Mouse (Mus musculus) heart, postnatal 4 days (tissue): ENCODE measurements around the gene Nipsnap2. TPM values are rescaled to one million over a fixed set of nuclear protein-coding genes. Genes with fewer than 3 reads are reported as not detected.
"Not testable (repeated sequence)": the region's sequence is repeated elsewhere in the genome, so short reads cannot be mapped to it uniquely, and the experiment has no call there.

ENCODE experiments used
- DNase-seq: peaks from one replicate; pipeline ENCODE4 v3.0.0; 2021
- total RNA-seq, 2 experiments: library from RNA; stranded (reverse); gene quantifications; 2 replicates each; pipeline ENCODE4 v1.2.3; 2021

Nipsnap2 gene
- total RNA-seq, 2 experiments from 2014 or later: 478 to 526 TPM

DNA sequence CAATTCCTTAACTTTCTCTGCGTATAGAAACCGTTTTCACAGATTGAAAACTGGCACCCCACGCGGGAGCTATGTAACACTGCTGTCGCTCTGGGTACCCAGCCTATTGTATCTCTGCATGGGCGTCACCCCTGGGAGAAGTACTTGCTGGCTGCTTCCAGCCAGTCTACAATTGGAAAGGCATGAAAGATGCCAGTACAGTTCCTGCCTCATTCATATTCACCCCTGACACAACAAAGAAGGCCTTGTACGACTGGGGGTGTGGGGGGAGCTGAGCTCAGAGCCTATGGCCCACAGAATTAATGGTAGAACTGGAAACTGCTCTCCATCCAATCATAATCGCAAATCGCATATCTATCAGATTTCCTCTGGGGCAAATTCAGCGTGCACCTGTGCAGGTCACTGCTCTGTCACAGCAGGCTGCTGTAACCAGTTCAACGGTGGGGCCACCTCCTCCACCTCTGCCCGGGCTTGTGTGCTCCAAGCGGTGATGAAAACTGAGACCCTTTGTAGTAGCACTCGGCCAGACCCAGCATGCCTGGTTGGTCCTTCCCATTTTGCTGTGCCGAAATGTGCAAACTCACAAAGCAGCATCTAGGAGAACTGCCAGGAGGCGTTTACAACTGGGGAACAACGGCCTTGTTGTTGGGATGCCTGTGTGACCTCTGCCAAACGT, 37.1 kb downstream of the Nipsnap2 start:
- no peak for DNase-seq

DNA sequence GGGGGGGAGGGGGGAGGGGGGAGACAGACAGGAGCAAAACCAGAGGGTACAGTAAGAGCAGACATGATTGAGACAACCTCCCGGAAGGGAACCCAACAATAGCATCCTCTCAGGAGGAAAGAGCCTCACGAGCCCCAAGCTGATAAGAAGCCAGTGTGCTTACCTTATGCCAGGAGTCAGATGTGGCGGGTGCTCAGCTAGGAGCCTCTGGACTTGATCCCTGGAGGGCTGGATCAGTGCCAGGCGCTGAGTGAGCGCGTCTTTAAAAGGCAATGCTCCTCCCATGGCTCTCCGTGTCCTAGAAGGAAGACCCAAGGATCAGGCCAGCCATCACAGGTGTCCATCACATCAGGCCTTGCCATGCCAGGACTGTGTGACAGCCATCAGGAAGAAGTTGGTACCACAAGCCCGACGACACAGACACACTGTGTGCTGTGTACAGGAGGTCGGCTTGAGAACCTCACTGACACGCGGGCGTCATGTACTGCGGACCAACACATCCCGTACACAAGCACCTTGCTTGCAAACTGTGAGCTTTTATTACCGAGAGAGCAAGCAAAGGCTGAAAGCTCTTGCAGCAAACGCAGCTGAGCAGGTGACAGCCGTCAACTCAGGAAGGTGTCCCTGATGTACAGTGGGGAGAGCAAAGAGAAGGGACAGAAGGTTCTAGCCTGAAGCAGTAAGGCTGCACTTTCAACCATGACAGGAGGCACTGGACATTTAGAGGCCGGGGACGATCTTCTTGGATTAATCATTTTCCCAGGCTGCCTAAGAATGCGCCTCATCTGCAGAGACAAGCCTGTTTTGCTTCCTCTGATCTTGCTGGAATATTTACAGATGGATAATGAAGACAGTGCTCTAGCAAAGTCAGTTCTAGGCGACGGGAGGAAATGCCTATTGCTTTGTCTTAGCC, 45.8 kb downstream of the Nipsnap2 start:
- DNase-seq: peak; percentile 20

DNA sequence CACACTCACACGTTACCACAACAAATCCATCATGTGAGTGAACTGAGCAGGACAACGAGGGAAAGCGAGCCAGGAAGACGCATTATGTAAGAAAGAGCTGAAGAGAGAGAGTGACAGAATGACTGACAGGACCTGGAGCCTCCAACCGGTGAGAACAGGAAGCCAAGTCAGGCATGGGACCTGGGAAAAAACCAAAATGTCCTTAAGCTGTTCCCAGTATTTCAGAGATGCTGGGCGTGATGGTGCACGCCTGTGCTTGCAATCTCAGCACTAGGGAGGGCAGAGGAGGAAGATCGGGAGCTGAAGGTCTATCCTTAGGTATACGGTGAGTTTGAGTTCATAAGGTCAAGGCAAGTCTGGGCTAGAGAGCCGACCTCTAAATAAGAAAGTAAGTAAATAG, 47.6 kb downstream of the Nipsnap2 start:
- no peak for DNase-seq

DNA sequence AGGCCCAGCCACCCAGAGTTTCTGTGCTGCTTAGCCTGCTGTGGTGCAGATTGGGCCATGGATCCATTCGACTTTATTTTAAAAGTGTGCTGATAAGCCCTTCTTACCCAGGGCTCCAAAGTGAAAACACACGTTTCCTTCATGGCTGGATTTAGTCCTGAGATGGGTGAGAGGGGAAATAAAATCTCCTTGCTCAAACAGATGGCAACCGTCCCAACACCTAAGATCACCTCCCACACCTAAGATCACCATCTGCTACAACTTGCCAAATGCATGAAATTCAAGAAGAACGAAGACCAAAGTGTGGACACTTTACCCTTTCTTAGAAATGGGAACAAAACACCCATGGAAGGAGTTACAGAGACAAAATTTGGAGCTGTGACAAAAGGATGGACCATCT, 48.5 kb downstream of the Nipsnap2 start:
- not testable (repeated sequence) for DNase-seq

DNA sequence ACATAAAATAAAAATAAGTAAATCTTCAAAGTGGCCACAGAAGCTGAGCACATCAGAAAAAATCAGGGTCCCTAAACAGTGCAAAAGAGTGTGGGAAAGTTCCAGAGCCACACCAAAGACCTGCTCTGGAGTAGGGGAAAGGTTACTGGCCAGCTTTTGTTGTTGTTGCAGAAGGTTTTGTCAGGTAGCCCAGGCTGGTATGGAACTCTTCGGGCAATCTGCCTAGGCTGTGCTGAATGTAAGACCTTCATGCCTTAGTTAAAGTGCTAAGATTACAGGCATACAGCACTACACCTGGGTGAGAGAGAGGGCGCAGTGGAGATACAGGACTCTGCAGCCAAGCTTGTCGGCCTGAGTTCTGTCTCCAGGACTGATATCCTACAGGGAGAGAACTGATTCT, 49.8 kb downstream of the Nipsnap2 start:
- no peak for DNase-seq

DNA sequence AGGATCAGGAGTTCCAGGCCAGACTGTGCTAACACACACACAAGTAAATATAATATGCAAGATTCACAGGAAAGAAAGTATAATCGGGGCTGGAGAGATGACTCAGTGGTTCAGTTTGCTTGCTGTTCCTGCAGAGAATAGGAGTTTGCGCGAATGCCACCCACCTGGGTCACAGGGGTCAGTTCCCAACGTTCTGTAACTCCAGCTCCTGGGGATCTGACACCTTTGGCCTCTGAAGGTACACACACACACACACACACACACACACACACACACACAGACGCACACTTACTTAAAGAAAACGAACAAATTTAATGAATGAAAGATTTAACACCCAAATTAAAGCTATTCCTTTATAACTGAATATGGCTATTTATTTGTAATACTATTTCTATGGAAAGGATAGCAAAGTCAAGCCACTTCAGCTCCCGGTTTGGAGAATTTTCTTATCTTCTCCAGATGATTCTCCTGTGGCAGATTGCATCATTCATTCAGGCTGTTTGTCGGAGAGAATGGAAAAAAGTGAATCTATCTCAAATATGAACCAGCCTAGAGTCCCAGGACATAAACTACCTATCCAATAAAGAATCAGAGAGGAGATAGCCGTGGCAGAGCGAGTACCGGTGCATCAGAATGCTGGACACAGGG, 53.6 kb downstream of the Nipsnap2 start:
- no peak for DNase-seq

DNA sequence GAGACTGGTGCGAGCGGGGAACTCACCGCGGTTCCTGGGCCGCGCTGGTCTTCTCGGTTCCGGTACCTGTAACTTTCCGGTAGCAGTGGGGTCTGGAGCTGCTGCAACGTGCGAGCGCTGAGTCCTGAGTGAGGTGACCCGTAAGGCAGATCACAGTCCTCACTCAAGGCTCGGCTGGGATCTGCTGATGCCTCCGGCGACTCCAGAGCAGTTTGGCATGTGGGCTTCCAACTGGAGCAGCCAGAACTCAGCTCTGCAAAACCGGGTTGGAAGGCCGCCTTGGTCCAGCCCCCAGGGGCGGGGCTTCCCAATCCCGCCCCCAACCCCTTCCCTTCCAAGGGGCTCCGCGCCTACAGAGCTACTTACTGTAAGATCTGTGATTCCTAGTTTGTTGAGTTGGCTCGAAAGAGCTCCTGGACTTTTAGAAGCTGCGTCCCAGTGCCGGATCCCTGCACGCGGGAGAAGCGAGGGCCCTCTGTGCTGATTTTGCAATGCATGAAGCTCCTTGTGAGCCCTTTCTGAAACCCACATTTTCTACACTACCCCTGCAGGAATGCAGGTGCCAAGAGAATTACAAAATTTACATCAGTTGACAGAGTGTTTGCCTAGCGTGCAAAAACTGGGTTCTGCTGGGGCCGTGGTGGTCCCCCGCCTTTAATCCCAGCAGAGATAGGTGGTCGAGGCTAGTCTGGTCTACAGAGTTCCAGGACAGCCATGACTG, 54.3 kb downstream of the Nipsnap2 start:
- peak; percentile 82 for DNase-seq

DNA sequence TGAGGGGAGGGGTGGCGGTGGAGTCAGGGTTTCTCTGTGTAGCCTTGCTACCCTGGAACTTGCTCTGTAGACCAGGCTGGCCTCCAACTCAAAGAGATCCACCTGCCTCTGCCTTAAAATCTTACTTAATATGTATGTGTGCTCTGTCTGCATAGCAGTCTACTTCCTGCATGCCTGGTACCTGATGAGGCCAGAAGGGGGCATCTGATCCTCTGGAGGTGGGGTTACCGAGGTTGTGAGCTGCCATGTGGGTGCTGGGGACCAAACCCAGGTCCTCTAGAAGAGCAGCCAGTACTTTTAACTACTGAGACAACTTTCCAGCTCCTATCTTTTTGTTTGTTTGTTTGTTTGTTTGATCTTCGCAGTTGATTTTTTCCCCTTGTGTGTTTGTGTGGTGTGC, 55.3 kb downstream of the Nipsnap2 start:
- no peak for DNase-seq

DNA sequence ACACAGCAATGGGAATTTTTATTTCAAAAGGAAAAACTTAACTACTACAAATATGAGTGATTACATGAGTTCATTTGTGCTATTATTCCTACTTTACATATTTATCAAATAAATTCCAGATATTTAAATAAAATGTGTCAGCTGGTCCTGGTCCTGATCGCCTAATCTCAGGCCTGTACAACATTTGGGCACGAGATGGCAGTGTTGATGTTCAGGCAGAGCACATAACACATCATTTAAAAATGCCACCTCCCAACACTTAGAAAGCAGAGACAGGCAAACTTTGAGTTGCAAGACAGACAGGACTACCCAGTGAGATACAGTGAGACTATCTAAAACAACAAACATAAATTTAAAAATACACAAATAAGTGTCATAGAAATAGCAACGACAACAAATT, 57.3 kb downstream of the Nipsnap2 start:
- DNase-seq: no peak

DNA sequence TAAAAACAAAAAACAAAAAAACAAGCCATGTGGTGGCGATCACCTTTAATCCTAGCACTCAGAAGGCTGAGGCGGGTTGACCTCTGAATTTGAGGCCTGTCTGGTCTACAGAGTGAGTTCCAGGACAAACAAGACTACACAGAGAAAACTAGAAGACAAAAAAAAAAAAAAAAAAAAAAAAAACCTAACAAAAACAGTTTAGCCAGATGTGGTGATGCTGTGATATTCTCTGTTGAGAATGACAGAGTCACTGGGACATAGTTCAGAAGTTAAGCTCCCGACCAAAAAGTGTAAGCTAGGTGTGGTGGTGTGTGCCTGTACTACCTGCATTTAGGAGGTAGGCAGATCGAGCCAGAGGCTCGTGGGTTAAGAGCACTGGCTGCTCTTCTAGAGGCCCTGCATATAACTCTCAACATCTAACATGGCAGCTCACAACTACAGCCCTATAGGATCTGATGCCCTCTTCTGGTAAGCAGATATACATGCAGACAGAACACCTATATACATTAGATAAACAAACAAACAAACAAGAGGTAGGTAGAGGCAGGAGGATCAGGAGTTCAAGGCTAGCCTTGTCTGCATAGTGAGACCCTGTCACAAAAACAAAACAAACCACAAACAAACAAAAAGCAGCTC, 60.5 kb downstream of the Nipsnap2 start:
- no peak for DNase-seq

DNA sequence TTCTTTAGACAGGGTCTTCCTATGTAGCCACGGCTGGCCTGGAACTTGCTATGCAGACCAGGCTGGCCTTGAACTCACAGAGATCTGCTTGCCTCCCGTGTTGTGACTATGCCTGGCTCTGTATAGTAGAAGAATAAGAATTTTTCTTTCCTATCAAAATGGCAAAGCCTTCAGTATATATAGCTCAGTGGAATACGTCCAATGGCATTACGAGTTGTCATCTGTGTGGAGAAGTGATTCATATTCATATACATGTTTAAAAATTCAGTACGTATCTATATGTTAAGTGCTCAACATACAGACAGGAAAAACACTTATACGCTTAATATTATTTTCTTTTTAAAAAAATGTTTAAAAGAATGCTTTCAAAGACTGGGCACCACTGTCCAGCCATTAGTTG, 61.3 kb downstream of the Nipsnap2 start:
- DNase-seq: no peak

DNA sequence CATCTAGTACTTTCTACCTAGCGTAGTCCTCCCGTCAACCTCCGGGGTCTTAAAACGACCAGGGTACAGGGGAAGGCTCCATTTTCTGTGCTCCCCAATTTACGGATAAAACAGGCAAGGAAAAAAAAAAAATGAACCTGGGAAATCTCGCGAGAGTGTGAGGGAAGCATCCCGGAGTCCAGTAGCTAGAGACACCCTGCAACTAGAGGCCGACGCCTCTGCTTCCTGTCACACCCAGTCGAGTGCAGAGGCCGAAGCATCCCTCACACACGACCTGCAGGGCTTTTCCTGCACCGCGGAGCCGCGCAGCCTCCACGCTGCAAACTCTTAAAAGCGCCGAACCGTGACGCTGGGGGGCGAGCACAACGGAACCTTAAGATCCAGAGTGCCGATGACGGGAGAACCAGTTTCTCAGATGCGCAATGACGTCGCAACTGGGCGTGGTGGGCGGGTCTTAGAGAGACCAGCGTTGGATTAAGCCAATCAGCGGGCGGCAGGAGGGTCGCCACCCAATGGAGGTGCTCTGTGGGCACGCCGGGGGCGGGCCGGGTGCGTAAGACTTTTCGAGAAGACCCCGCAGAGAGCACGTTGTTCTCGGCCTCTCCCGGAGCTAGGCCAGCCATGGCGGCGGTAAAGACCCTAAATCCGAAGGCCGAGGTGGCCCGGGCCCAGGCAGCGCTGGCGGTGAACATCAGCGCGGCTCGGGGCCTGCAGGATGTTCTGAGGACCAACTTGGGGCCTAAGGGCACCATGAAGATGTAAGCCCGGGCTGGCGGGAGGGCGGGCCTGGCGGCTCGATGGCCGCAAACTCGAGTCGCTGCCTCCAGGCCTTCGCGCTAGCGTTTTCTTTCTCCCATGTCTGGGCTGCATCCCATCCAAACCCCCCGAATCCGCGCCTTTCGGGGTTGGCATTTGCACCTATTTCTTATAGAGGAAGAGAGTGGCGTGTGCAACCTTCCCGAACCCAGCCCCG, 62.2 kb downstream of the Nipsnap2 start, which contains the start of gene Psph:
Gene Psph (minus strand): TSS at position 632 of the 973 bp plus-strand sequence.
- DNase-seq: peak; percentile 97

DNA sequence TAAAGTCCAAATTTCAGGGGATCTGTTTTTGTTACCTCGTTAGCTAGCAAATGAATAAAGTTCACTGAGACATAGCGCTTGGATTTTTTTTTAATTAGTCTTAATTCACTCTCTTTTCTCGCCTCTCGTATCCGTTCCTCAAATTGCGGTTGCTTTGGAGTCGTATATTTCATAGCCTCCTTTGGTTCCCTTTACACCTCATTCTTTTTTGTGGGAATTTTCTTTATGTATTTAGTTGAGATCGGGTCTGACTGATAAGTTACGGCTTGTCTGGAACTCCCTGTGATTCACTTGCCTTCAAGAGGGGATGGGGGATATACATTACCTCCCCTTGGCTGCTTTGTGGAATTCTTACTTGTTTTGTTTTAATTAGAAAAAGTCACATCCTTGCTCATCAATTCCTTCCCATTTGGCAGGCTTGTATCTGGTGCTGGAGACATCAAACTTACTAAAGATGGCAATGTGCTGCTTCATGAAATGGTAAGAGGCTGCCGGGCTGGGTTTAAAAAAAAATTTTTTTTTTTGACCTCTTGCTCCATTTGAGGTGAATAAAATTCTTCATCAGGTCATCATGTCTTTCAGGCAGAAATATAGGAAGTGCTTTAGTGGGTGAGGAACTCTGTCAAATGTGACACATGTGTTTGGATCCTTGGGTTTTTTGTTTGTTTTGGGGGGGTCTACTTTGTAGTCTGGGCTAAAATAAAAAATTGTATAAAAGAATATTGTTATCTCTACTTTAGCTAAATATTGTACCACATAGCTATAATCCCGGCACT, 63.1 kb downstream of the Nipsnap2 start:
- DNase-seq: no peak

DNA sequence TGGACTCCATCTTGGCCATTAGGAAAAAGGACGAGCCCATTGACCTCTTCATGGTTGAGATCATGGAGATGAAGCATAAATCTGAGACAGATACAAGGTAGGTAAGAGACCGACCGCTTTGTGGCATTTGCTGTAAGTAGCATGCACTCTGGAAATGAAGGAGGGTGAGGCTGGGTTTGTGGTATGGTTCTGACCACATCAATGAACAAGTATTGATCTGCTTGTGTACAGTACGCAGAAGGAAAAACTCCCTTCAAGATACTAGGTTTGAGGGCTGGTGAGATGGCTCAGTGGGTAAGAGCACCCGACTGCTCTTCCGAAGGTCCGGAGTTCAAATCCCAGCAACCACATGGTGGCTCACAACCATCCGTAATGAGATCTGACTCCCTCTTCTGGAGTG, 65.7 kb downstream of the Nipsnap2 start:
- DNase-seq: not testable (repeated sequence)

Other genes starting within 250 kb of the Nipsnap2 start
- gene Sfswap, start 223.8 kb upstream of the Nipsnap2 start, total RNA-seq: 10 to 100 TPM; 55.4 to 56.2 TPM
- gene Mmp17, start 140.9 kb upstream of the Nipsnap2 start, total RNA-seq: 1 to 10 TPM; 1.0 to 1.5 TPM
- gene Zfp11, start 55.0 kb upstream of the Nipsnap2 start, total RNA-seq: 1 to 10 TPM; 4.5 to 4.6 TPM
- gene Sept14, start 16.6 kb upstream of the Nipsnap2 start, total RNA-seq: not detected
- 10 to 100 TPM; 77.2 to 87.1 TPM for gene Mrps17, start 9.6 kb upstream of the Nipsnap2 start, total RNA-seq
- gene Psph, start 62.4 kb downstream of the Nipsnap2 start, total RNA-seq: 10 to 100 TPM; 13.0 to 14.7 TPM
- gene Sumf2, start 121.9 kb downstream of the Nipsnap2 start, total RNA-seq: 10 to 100 TPM; 13.0 to 13.7 TPM
- 100 to 1,000 TPM; 757 to 792 TPM for gene Chchd2, start 162.4 kb downstream of the Nipsnap2 start, total RNA-seq
- 1 to 10 TPM; 1.2 to 1.3 TPM for gene Zbed5, start 170.7 kb downstream of the Nipsnap2 start, total RNA-seq
- gene Phkg1, start 173.5 kb downstream of the Nipsnap2 start, total RNA-seq: 1 to 10 TPM; 2.8 to 3.1 TPM
- 1 to 10 TPM in 1 of 2 experiments, not detected in 1; 1.9 TPM for gene Nupr1l, start 183.5 kb downstream of the Nipsnap2 start, total RNA-seq
- gene Vkorc1l1, start 216.9 kb downstream of the Nipsnap2 start, total RNA-seq: 10 to 100 TPM; 22.6 TPM